Mouse (Mus musculus): ENCODE data around the gene Hist1h2bh.

Hist1h2bh gene

DNA sequence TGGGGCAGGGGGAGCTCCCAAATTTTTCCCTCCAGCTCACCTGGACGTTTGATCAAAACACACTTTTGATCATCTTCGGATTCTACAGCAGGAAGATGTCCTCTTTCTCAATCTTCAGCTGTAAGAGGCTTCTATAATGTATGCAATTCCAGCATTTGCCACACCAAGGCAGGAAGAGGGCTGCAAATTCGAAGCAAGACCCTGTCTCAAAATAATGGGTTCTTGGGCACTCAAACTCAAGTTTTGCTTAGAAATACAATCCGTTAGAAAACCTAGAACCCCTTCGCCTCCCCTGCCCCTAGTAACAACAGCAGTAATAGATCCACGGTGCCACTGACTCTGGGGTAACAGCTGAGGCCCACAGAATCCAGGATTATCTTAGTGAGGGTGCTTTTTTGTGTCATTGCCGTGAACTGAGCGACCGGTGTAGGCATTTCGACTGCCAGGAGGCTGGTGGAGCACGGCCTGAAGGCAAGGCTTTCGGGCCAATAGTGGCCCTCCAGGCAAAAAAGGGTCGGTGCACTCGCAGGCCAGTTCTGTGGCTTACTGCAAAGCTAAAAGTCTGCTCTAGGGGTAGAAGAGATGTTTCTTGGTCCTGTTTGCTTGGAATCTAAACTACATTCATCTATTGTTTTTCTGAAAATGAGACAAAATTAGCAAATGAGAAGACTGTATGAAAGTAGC lies 37.4 kb downstream of the Hist1h2bh start:
- DNase-seq (ENCODE audit: low spot score): peak; percentile 63

DNA sequence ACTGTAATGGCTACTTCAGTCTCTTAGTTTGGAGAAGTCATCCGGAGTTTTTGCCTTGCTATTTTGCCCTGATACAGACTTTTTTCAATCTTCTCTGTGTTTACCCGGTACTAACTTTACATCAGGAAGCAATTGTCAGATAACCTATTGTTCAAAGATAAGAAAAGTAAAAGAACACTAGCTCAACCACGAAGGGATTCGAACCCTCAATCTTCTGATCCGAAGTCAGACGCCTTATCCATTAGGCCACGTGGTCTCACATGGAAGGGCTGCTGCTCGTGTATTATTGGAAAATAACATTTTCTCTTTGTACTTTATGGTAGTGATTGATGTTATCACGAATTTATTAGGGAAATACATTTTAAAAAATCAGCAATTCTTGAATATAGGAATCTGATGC lies 39.4 kb downstream of the Hist1h2bh start:
- DNase-seq (ENCODE audit: low spot score): peak; percentile 92

DNA sequence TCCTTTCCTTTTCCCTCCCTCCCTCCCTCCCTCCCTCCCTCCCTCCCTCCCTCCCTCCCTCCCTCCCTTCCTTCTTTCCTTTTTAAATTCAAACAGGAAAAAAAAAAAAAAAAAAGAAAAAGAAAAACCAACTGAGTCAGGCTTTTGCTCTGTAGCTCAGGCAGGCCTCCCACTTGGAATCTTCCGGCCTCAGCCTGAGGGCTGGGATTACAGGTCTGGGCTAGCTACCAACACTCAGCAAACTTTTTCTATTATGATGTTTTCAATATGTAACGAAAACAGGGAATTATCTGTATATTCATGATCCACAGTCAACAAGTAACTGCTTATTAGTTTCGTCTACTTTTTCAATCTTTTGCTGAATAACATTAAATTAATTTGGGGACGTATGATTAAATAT lies 40.3 kb downstream of the Hist1h2bh start:
- no peak for DNase-seq (ENCODE audit: low spot score)

DNA sequence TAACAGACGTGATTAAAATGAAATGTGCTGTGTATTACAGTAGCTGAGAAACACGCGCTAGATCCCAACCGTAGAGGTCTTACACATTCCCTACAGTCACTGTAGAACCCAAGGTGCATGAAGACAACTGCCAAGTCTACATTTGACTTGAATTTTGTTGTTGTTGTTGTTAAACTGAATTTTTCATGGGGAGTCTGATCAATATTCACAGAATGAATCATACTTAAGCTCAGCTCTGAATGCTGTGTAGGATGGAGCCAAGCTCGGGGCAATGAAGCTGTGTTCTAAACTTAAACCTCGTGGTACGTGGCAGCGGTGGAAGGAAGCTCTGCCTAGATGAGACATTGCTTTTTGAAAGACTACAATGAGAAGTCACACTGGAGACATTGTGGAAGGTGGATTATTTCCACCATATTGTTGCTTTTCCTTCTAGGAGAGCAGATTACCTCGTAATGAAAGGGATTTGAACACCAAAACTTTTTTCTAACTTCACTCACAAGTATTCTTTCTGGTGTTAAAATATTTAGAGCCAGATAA lies 41.1 kb downstream of the Hist1h2bh start:
- peak; percentile 32 for DNase-seq (ENCODE audit: low spot score)

DNA sequence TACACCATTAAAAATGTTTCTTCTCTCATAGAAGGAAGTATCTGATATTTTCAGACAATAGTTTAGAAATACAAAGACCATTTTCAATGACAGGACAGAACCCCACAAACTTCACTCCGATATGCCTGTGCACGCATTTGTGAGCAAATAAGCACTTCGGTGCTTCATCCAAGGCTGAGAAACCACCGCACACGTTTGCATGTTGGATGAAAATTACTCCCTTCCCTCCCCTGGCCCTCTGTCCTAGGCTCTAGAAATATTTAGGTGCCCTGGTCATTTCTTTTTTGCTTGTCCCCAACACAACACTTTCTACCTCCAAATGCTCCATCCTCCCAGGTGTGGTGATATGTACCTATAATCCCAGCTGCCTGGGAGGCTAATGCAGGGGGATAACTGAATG lies 41.7 kb downstream of the Hist1h2bh start:
- no peak for DNase-seq (ENCODE audit: low spot score)

DNA sequence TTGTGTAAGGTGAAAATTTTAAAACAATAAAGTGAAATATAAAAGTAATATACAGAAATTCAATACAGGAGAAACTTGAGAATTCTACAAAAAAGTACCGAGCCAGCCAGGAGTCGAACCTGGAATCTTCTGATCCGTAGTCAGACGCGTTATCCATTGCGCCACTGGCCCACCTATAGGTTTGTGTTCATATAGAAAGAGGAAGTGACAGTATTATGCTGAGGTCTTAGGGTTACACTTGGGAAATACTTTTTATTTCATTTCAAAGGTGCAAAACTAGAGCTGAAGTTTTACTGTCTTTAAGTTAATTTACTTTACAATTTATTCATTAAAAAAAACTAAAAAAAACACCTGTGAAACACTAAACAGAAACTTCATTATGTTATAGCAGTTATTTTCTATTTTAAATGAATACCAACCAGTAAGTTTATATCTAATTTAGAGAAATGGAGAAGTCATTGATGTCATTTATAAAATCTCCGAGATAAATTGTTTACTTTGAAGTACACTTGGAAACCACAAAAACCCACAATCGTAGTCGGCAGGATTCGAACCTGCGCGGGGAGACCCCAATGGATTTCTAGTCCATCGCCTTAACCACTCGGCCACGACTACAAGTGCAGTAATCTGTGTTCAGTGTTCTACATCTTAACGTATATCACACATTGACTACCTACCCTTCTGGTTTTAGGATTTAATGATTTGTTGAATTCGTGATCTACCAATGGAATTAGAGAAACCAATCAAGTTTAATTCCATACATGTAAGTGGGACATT lies 42.6 kb downstream of the Hist1h2bh start:
- DNase-seq (ENCODE audit: low spot score): peak; percentile 92

GRCm38 (mm10) chr13:23499943-23500342 lies 43.2 kb downstream of the Hist1h2bh start:
- no peak for DNase-seq (ENCODE audit: low spot score)

- peak; percentile 64 for DNase-seq (ENCODE audit: low spot score)
Measured at GRCm38 (mm10) chr13:23498653-23499052, 44.5 kb downstream of the Hist1h2bh start.

- DNase-seq (ENCODE audit: low spot score): peak; percentile 85
Measured at GRCm38 (mm10) chr13:23497656-23498321, 45.4 kb downstream of the Hist1h2bh start.

- DNase-seq (ENCODE audit: low spot score): no peak
Measured at GRCm38 (mm10) chr13:23495526-23495925, 47.7 kb downstream of the Hist1h2bh start.

- DNase-seq (ENCODE audit: low spot score): peak; percentile 61
Measured at GRCm38 (mm10) chr13:23491990-23492389, 51.2 kb downstream of the Hist1h2bh start.
